Mouse (Mus musculus) thymus, adult 2 months (tissue): ENCODE results near the gene Raly.

Experiments
- CTCF ChIP-seq: fragments of 200-500 bp; IDR thresholded peaks from 2 replicates; pipeline ENCODE4 v1.5.1; 2012; ENCODE audit warnings: mild to moderate bottlenecking, control low read depth, low read length, moderate library complexity, borderline replicate concordance; ENCODE audit not compliant: control insufficient read depth, poor library complexity, insufficient read depth; ENCODE audit errors: extremely low read depth
- POLR2A ChIP-seq: fragments of 200-500 bp; IDR thresholded peaks from 2 replicates; pipeline ENCODE4 v1.6.1; 2012; ENCODE audit warnings: mild to moderate bottlenecking, low read length, control low read depth, moderate library complexity; ENCODE audit not compliant: control insufficient read depth, poor library complexity, insufficient read depth; ENCODE audit errors: extremely low read depth

GRCm38 (mm10) chr2:154813426-154813825 lies 22.5 kb downstream of the Raly start:
- TF ChIP-seq CTCF (no peak), POLR2A (no peak)
